Mouse (Mus musculus): Measurements from ENCODE around the gene Nsmce3.

Gene Nsmce3

DNA sequence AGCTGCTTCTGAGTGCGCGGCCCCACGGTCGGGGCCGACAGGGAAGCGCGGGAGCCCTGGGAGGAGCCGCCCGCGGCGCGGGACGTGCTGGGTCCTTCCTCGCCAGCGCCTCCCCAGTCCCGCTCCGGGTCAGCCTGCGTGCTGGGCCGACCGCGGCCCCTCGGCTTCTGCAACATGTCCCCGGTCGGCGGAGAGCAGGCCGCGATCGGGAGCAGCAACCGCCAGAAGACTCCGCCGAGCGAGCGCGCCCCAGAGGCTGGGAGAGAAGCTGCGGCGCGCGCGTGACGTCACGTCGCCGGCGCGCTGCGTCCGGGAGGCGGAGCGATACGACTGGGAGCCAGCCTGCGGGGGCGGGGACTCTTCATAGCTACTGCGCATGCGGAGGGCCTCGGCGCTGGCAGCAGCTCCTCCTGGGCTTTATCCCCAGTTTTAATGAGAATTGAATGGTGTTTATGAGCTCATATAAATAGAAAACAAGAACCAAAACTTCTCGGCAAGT lies at the start of gene Nsmce3:
Gene Nsmce3, minus strand, starts transcription at position 255 of the 499 bp plus-strand sequence.
- peak; percentile 99 for DNase-seq (ENCODE audit: low read depth)

GRCm38 (mm10) chr7:64921189-64921588 lies 48.4 kb upstream of the Nsmce3 start:
- DNase-seq (ENCODE audit: low read depth), result no peak

DNA sequence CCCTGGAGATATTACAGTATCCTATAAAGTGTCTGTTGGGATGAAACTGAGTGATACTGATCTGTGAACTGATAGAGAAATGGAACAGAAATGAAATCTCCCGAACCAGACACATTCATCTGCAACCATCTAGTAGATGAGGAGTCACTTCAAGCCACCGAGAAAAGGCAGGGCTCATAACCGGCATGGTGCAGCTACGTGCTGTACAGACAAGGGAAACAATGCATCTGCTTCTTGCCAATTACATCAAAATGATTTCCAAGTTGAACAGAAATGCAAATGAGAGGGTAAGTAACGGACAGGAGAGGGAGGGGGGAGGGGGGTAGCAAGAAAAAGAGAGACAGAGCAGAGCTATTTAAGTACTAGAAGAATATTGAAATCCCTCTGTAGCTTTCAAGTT lies 47.9 kb upstream of the Nsmce3 start:
- DNase-seq (ENCODE audit: low read depth), result no peak

GRCm38 (mm10) chr7:64916654-64917053 lies 43.9 kb upstream of the Nsmce3 start:
- DNase-seq (ENCODE audit: low read depth), result no peak

- no peak for DNase-seq (ENCODE audit: low read depth)
Observed at GRCm38 (mm10) chr7:64915121-64915520, 42.3 kb upstream of the Nsmce3 start.

DNA sequence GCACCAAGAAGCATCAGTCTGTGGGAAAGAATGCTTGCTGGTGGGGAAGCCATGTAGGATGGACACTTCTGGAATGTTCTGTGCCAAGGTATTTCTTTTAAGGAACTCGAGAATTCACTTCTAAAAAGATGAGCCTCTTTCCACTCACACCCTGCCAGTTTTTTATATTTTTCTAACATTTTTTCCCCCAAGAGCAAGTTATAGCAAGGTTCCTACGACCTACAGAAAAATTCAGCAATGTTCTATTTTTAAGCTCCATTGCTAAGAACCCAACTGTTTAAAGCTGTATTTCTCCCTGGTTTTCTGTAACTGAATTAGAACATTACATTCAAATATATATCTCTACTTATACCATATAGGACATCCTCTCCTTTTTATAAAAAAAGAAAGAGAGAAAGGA lies 39.1 kb upstream of the Nsmce3 start:
- DNase-seq (ENCODE audit: low read depth), result no peak

DNA sequence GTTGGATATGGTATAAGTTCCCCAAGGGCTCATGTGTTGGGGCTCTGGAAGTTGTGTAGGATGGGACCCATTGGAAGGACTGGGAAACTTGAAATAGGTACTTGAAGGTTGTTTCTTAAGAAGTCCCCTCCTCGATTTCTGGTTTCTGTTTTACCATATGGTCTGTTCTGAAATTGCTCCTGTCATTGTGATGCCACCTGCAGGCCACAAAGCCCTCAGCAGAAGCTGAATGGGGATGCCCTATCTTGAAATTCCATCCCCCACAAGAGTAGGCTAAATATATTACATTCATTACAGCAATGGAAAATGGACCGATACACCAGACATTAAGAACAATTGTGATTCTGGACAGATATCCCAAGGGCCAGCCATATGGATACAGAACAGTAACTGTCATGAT lies 37.4 kb upstream of the Nsmce3 start:
- DNase-seq (ENCODE audit: low read depth), result no peak

DNA sequence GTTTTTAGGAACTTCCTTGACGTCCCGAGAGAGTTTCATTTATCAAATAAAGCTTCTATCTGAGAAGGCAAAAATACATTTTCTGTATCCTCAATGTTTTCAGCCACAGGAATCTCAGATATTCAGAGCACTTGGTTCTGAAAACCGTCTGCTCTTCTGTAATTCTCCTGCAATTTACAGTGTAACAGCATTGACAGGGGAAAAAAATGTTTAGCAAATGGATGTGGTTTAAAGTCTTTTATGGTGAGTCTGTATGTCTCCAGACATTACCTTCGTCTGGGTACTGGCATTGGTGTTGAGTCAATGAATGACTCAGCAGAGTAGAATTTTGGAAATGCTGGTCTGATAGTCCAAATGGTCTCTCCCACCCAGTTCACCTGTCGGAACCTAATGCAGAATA lies 34.2 kb upstream of the Nsmce3 start:
- DNase-seq (ENCODE audit: low read depth), result no peak

DNA sequence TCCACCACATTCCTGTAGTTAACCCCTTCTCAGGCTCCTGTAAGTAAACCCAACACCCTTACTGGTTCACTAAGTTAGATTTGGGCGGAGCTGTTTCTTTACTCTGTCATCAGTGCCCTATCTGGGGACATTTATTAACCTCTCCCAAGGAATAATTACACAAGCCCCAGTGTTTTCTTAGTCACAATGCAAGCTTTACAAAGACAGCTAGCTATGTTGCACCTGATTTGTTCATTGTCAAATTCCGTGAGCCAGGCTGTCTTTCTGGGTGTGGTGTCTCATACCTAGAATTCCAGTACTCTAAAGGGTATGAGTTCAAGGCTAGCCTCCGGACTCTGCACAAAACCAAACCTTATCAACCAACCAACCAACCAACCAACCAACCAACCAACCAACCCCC lies 32.7 kb upstream of the Nsmce3 start:
- DNase-seq (ENCODE audit: low read depth), result no peak

GRCm38 (mm10) chr7:64900249-64900648 lies 27.5 kb upstream of the Nsmce3 start:
- no peak for DNase-seq (ENCODE audit: low read depth)

DNA sequence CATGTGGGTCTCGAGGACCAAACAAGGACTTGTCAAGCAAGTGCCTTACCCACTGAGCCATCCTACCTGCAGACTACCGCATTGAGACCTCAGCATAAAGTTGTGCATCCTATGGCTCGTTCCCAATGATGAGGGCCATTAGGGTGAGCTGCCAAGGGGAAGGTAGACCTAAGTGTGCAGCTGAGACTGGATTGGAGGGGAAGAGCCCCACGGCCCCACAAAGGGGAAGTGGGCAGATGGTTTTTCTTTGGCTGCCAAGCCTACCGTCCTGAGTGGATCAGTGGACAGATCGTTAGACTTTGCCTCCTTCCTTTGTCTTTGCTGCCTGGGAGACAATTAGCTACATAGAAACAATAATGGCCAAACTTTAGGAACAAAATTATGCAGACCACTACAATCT lies 23.8 kb upstream of the Nsmce3 start:
- no peak for DNase-seq (ENCODE audit: low read depth)

GRCm38 (mm10) chr7:64895685-64896101 lies 22.9 kb upstream of the Nsmce3 start:
- no peak for DNase-seq (ENCODE audit: low read depth)

GRCm38 (mm10) chr7:64891139-64891538 lies 18.3 kb upstream of the Nsmce3 start:
- no peak for DNase-seq (ENCODE audit: low read depth)

DNA sequence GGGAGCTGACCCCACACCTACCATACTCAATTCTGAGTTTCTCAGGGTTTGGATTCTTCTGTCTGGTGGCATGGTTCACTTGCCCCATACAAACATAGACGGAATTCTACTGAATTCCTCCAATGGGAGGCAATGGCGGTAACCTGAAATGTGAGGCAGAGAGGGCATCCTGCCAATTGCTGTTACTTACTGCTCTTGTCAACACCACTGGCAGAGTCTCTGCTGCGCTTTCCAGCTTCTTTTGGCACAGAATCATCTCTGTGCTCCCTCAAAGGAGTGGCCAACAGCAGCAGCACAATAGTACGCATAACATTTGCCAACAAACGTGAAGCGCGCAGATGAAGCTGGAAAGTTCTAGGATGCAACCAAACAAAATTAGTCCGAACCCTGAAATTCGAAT lies 17.1 kb upstream of the Nsmce3 start:
- peak; percentile 51 for DNase-seq (ENCODE audit: low read depth)

DNA sequence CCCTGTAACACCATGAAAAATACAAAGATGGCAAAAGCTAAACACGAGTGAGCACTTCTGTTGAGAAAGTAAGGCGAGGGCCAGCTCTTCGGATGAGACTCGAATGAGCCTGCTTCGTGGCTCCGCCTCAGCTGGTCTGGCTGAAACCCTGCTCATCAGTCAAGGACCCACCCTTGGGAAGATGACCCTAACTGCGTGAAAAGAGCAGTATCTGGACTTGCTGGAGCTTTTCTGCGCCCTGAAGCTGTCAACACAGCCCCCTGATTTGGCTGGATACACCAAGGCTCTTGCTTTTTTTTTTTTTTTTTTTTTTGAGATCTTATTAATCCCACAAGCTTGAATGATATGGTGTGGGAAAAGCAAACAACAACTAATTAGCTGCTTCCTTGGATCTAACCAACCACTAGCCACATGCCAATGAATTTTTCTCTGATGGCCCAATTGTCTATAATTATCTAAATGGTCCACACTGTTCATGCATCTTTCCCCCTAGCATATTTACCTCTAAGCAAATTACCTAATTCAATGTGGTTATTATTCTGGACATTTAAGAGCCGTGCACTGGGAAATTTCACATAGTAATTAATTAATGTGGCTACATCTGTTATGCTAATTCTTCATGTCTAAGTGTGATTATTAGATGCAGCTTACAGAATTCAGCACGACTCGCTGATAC lies 11.5 kb upstream of the Nsmce3 start:
- no peak for DNase-seq (ENCODE audit: low read depth)

DNA sequence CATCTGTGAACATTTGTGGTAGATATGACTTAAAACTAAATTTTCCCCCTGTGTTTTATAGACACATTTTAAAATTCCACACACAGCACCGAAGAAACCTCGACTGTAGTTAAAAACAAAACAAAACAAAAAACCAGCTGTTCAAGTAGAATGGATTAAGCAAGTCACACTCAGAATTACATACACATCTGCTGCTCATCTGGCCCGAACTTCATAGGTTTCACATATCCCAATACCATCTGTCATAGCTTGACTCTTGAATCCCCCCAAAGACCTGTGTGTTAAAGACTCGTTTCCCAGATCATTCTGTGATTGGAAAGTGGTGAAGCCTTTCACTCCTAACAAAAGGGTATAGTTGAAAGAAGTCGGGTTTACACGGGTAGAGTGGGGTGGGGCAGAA lies 9.4 kb upstream of the Nsmce3 start:
- DNase-seq (ENCODE audit: low read depth), result no peak

DNA sequence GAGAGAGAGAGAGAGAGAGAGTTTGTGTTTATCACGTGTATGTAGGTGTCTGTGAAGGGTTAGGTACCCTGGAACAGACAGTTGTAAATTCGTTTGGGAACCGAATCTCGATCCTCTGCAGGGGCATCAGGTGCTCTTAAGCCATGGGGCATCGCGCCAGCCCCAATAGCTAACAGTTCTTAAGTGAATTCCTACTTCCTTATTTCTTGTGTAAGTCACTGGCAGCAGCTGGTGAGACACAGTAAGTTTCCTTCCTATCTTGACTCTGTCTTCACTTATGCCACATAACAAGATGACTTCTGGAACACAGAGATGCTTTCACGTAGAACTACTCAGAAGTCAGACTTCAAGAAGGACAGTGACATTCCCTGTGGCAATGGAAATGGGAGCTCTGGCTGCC lies 8.6 kb upstream of the Nsmce3 start:
- DNase-seq (ENCODE audit: low read depth), result no peak

DNA sequence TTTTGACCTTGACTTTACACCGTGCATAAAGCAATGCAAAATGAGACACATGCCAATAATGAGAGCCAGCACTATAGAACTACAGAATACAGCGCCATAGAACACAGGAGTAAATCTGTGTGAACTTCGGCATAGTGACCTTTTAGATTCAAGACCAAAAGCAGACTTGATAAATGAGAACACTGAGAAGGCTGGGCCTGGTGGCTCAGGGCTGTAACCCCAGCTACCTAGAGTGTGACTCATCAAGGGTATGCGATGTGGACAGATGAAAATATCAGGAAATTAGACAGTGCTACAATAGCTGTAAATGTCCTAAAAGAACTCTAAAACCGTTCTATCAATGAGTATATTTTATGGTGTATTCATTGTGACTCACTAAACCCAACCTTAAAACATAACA lies 7.6 kb upstream of the Nsmce3 start:
- DNase-seq (ENCODE audit: low read depth), result no peak

- no peak for DNase-seq (ENCODE audit: low read depth)
Observed at GRCm38 (mm10) chr7:64874941-64875340, 2.1 kb upstream of the Nsmce3 start.

DNA sequence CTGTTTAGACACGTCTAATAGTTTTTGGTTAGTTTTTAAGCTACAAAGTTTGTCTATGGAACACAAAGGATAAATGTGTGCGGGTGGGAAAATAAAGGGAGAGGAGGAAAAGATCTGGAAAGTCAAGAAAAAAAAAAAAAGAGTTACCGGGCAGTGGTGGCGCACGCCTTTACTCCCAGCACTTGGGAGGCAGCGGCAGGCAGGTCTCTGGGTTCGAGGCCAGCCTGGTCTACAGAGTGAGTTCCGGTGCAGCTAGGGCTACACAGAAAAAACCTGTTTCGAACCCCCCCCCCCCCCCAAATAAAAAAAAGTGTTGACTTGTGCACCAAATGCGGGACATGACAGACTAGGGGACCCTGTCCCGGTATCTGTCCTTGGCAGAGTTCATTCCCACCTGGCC lies 469 bp upstream of the Nsmce3 start:
- DNase-seq (ENCODE audit: low read depth), result no peak

- peak; percentile 6 for DNase-seq (ENCODE audit: low read depth)
Observed at GRCm38 (mm10) chr7:64871987-64872742, 632 bp downstream of the Nsmce3 start.

- no peak for DNase-seq (ENCODE audit: low read depth)
Observed at GRCm38 (mm10) chr7:64869549-64870065, 3.2 kb downstream of the Nsmce3 start.

GRCm38 (mm10) chr7:64863538-64863937 lies 9.3 kb downstream of the Nsmce3 start:
- no peak for DNase-seq (ENCODE audit: low read depth)

Measured in NIH3T3 (cell line).